Mouse (Mus musculus): ENCODE results near the gene Vps9d1. TPM values are rescaled to one million over a fixed set of nuclear protein-coding genes. Genes with fewer than 3 reads are reported as not detected.

Vps9d1 gene
- polyA plus RNA-seq, 1 experiment from 2014 or later: 17.3 TPM

DNA sequence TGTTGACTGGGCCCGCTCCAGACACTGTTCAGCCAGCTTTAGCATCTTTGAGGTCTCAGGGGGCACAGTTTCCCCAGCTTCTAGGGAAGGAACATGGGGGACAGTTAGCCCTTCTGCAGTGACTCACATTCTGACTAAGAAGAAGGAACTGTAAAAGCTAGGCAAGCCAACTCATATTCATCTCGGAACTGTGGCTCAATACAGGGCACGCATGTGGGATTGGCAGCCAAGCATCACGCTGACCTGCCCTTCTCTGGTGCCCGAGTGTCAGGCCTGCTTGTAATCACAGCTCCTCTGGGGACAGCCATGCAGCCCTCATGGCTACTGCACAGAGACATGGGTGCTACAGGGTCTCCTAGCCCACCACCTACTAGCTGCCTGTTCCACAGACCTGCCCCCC is 3.2 kb downstream of the Vps9d1 start:
- no peak for ATAC-seq (replicated peaks; ENCODE audit: low FRiP score, low read depth)
- Histone ChIP-seq H3K27me3 (ENCODE audit: insufficient read depth, low read length) (no peaks in the 10 kb centered on the region), H3K9ac (ENCODE audit: low read depth, low read length) (0 out of 2 replicates have a peak overlapping the region, but pooled peaks have one; percentile 23), H3K4me1 (replicated peaks; ENCODE audit: insufficient read depth, low read length) (peaks cover 17% of the 10 kb centered on the region), H3K36me3 (ENCODE audit: insufficient read depth, low read length) (peaks cover 43% of the 10 kb centered on the region), H3K4me3 (replicated peaks; ENCODE audit: low read depth, low read length) (no peak overlapping the region), H3K9me3 (replicated peaks; ENCODE audit: low read length) (no peaks in the 10 kb centered on the region), H3K4me2 (ENCODE audit: low read length) (no peak overlapping the region), H3K27ac (no peak overlapping the region)
- TF ChIP-seq CTCF (IDR thresholded peaks at IDR 0.05; ENCODE audit: low read depth): no peak
- 94% methylated on average over 5 of the region's 5 CpGs for WGBS
- no peak for DNase-seq (ENCODE audit: low spot score)

- H3K27ac ChIP-seq: no peak overlapping the region
- DNase-seq (ENCODE audit: low spot score) (no peak), ATAC-seq (replicated peaks; ENCODE audit: low FRiP score, low read depth) (no peak)
- no peak overlapping the region for H3K9ac ChIP-seq (ENCODE audit: low read depth, low read length)
- no peak overlapping the region for H3K4me3 ChIP-seq (replicated peaks; ENCODE audit: low read depth, low read length)
- peaks cover 57% of the 10 kb centered on the region for H3K36me3 ChIP-seq (ENCODE audit: insufficient read depth, low read length)
- peaks cover 7% of the 10 kb centered on the region; the same call in 1 of the 2 replicates for H3K4me1 ChIP-seq (replicated peaks; ENCODE audit: insufficient read depth, low read length)
- H3K9me3 ChIP-seq (replicated peaks; ENCODE audit: low read length): no peaks in the 10 kb centered on the region
- no peak for TF ChIP-seq CTCF (IDR thresholded peaks at IDR 0.05; ENCODE audit: low read depth)
- no peak overlapping the region for H3K4me2 ChIP-seq (ENCODE audit: low read length)
- no peaks in the 10 kb centered on the region for H3K27me3 ChIP-seq (ENCODE audit: insufficient read depth, low read length)
- WGBS: 91% methylated on average over 8 of the region's 8 CpGs
Measured at GRCm38 (mm10) chr8:123248596-123248995, 5.6 kb downstream of the Vps9d1 start.

GRCm38 (mm10) chr8:123247748-123248147 is 6.4 kb downstream of the Vps9d1 start:
- H3K4me1 ChIP-seq (replicated peaks; ENCODE audit: insufficient read depth, low read length): peaks cover 3% of the 10 kb centered on the region; the same call in 1 of the 2 replicates
- H3K4me3 ChIP-seq (replicated peaks; ENCODE audit: low read depth, low read length): no peak overlapping the region
- no peak for TF ChIP-seq CTCF (IDR thresholded peaks at IDR 0.05; ENCODE audit: low read depth)
- no peak overlapping the region for H3K4me2 ChIP-seq (ENCODE audit: low read length)
- H3K9ac ChIP-seq (ENCODE audit: low read depth, low read length): no peak overlapping the region
- no peaks in the 10 kb centered on the region for H3K27me3 ChIP-seq (ENCODE audit: insufficient read depth, low read length)
- peaks cover 62% of the 10 kb centered on the region for H3K36me3 ChIP-seq (ENCODE audit: insufficient read depth, low read length)
- DNase-seq (ENCODE audit: low spot score) (no peak), ATAC-seq (replicated peaks; ENCODE audit: low FRiP score, low read depth) (no peak)
- no peak overlapping the region for H3K27ac ChIP-seq
- H3K9me3 ChIP-seq (replicated peaks; ENCODE audit: low read length): no peaks in the 10 kb centered on the region
- 91% methylated on average over 6 of the region's 6 CpGs for WGBS

DNA sequence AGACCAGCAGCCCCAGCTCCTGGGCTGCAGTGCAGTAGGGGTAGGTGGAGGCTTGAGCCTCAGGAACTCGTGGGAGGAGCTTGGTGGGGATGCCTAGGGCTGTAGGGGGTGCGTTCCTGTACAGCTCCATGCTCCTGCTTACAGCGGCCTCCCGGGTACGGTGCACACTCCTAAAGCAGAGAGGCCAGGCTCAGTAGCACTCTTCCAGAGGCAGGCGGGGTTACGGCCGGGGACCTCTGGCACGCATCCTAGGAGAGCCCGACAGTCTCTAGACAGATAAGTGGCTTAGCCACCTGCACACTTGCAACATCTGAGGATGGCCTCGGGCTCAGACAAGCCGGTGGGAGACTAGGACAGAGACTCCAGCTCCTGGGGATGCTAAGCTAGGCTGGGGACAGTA is 8.6 kb downstream of the Vps9d1 start:
- H3K4me3 ChIP-seq (replicated peaks; ENCODE audit: low read depth, low read length): no peak overlapping the region
- H3K27me3 ChIP-seq (ENCODE audit: insufficient read depth, low read length): no peaks in the 10 kb centered on the region
- ATAC-seq (replicated peaks; ENCODE audit: low FRiP score, low read depth): no peak
- no peak overlapping the region for H3K4me2 ChIP-seq (ENCODE audit: low read length)
- no peaks in the 10 kb centered on the region for H3K4me1 ChIP-seq (replicated peaks; ENCODE audit: insufficient read depth, low read length)
- no peaks in the 10 kb centered on the region for H3K9me3 ChIP-seq (replicated peaks; ENCODE audit: low read length)
- H3K36me3 ChIP-seq (ENCODE audit: insufficient read depth, low read length): peaks cover 56% of the 10 kb centered on the region
- H3K27ac ChIP-seq: no peak overlapping the region
- 86% methylated on average over 12 of the region's 12 CpGs for WGBS
- TF ChIP-seq CTCF (IDR thresholded peaks at IDR 0.05; ENCODE audit: low read depth): no peak
- H3K9ac ChIP-seq (ENCODE audit: low read depth, low read length): no peak overlapping the region
- DNase-seq (ENCODE audit: low spot score): no peak

- Histone ChIP-seq H3K27me3 (ENCODE audit: insufficient read depth, low read length) (no peaks in the 10 kb centered on the region), H3K4me1 (replicated peaks; ENCODE audit: insufficient read depth, low read length) (no peaks in the 10 kb centered on the region), H3K9ac (ENCODE audit: low read depth, low read length) (no peak overlapping the region), H3K9me3 (replicated peaks; ENCODE audit: low read length) (no peaks in the 10 kb centered on the region), H3K4me3 (replicated peaks; ENCODE audit: low read depth, low read length) (no peak overlapping the region), H3K36me3 (ENCODE audit: insufficient read depth, low read length) (peaks cover 47% of the 10 kb centered on the region), H3K27ac (no peak overlapping the region), H3K4me2 (ENCODE audit: low read length) (no peak overlapping the region)
- TF ChIP-seq CTCF (IDR thresholded peaks at IDR 0.05; ENCODE audit: low read depth): no peak
- 88% methylated on average over 4 of the region's 4 CpGs for WGBS
- 0 out of 2 replicates have a peak, but pooled peaks have one; percentile 41 for ATAC-seq (replicated peaks; ENCODE audit: low FRiP score, low read depth)
- no peak for DNase-seq (ENCODE audit: low spot score)
Measured at GRCm38 (mm10) chr8:123244382-123244781, 9.8 kb downstream of the Vps9d1 start.

- TF ChIP-seq CTCF (IDR thresholded peaks at IDR 0.05; ENCODE audit: low read depth): peak; percentile 38; the same call in 1 of the 2 replicates
- WGBS: 73% methylated on average over 11 of the region's 11 CpGs
- H3K9me3 ChIP-seq (replicated peaks; ENCODE audit: low read length): no peaks in the 10 kb centered on the region
- DNase-seq (ENCODE audit: low spot score) (no peak), ATAC-seq (replicated peaks; ENCODE audit: low FRiP score, low read depth) (no peak)
- H3K36me3 ChIP-seq (ENCODE audit: insufficient read depth, low read length): peaks cover 37% of the 10 kb centered on the region
- H3K9ac ChIP-seq (ENCODE audit: low read depth, low read length): no peak overlapping the region
- H3K4me3 ChIP-seq (replicated peaks; ENCODE audit: low read depth, low read length): no peak overlapping the region
- no peak overlapping the region for H3K4me2 ChIP-seq (ENCODE audit: low read length)
- no peaks in the 10 kb centered on the region for H3K27me3 ChIP-seq (ENCODE audit: insufficient read depth, low read length)
- H3K27ac ChIP-seq: no peak overlapping the region
- no peaks in the 10 kb centered on the region for H3K4me1 ChIP-seq (replicated peaks; ENCODE audit: insufficient read depth, low read length)
Measured at GRCm38 (mm10) chr8:123243053-123243452, 11.1 kb downstream of the Vps9d1 start.
